Mouse (Mus musculus): ENCODE data around the gene Tbr1.

GRCm38 (mm10) chr2:61811163-61811506 is 8.4 kb downstream of the Tbr1 start:
- no peak for TF ChIP-seq EP300 (optimal IDR thresholded peaks at IDR 0.05)
- no peak for TF ChIP-seq CTCF (IDR thresholded peaks at IDR 0.05; ENCODE audit: low read depth)

All from stomach, postnatal 0 days (tissue).